In the genomic region with DNA sequence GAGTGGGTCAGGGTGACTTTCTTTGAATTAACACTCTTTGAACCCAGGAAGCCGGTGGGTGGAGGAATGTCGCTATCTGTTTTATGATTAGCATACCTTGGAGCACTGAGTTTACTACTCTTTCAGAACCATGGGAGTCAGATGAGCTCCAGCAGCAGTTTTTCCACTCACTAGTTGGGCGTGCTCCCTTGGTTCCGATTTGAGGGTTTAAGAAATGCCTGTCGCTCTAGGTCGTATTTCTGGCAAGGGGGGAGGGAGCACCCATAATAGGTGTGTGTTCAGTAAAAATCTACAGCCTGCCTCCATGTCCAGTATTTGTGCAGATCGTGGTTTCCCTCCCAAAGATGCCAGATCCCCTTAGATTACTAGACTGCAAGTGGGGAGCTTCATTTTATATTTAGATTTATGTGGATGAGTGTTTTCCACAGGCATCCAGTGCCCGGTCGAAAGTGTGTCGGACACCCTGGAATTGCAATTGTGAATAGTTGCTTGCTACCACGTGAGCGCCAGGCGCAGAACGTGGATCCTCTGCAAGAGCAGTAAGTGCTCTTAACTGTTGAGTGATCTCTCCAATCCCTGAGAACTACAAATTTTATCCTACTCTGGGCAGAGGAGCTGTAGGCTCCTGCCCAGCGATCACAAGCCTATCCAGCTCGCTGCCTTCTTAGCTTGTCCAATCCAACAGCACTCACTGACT, we compare ENCODE assay signal across 8 mouse cellular contexts. TPM values are rescaled to one million over a fixed set of nuclear protein-coding genes. Genes with fewer than 3 reads are reported as not detected.
A peak's percentile ranks its signal among the peaks of the same experiment; 100 is the strongest.
DNase-seq lines count a peak whose midpoint lies in the region; ATAC-seq and TF ChIP-seq lines count a peak whose summit lies in the region.

No protein-coding gene starts in this region.

- H3K27ac ChIP-seq in lung, embryonic 14.5 days (ENCODE audit: low read depth) = no peak overlapping the region; the same call in 1 of the 2 replicates
- H3K27ac ChIP-seq in embryonic facial prominence, embryonic 15.5 days (replicated peaks) = peak overlapping the region; percentile 55
- 0 out of 2 replicates have a peak overlapping the region, but pooled peaks have one; percentile 46 for H3K27ac ChIP-seq in kidney, embryonic 16.5 days (ENCODE audit: low read length)
- H3K27ac ChIP-seq in neural tube, embryonic 12.5 days = no peak overlapping the region

- no peaks in the 10 kb centered on the region for H3K27me3 ChIP-seq in lung, embryonic 14.5 days (ENCODE audit: insufficient read depth, low read length)
- H3K27me3 ChIP-seq in embryonic facial prominence, embryonic 15.5 days = no peaks in the 10 kb centered on the region
- H3K27me3 ChIP-seq in kidney, embryonic 16.5 days (ENCODE audit: insufficient read depth, low read length) = no peaks in the 10 kb centered on the region
- H3K27me3 ChIP-seq in neural tube, embryonic 12.5 days (replicated peaks) = peaks cover 4% of the 10 kb centered on the region; the same call in 1 of the 2 replicates

- peak overlapping the region; percentile 95 for H3K9ac ChIP-seq in lung, embryonic 14.5 days
- H3K9ac ChIP-seq in embryonic facial prominence, embryonic 15.5 days = peak overlapping the region; percentile 71; the same call in 1 of the 2 replicates
- H3K9ac ChIP-seq in kidney, embryonic 16.5 days (replicated peaks; ENCODE audit: low read length) = peak overlapping the region; percentile 88
- peak overlapping the region; percentile 90; the same call in 1 of the 2 replicates for H3K9ac ChIP-seq in neural tube, embryonic 12.5 days

- peaks cover 29% of the 10 kb centered on the region for H3K36me3 ChIP-seq in lung, embryonic 14.5 days (ENCODE audit: insufficient read depth)
- peaks cover 22% of the 10 kb centered on the region for H3K36me3 ChIP-seq in embryonic facial prominence, embryonic 15.5 days
- H3K36me3 ChIP-seq in kidney, embryonic 16.5 days (ENCODE audit: insufficient read depth, low read length) = peaks cover 22% of the 10 kb centered on the region
- H3K36me3 ChIP-seq in neural tube, embryonic 12.5 days = peaks cover 25% of the 10 kb centered on the region

- H3K4me3 ChIP-seq in lung, embryonic 14.5 days (ENCODE audit: low read depth, low read length) = peak overlapping the region; percentile 91
- peak overlapping the region; percentile 80 for H3K4me3 ChIP-seq in embryonic facial prominence, embryonic 15.5 days (replicated peaks)
- H3K4me3 ChIP-seq in kidney, embryonic 16.5 days (ENCODE audit: low read length) = peak overlapping the region; percentile 99
- peak overlapping the region; percentile 87 for H3K4me3 ChIP-seq in neural tube, embryonic 12.5 days

- 0 out of 2 replicates have a peak, but pooled peaks have one; percentile 5 for ATAC-seq in lung, embryonic 14.5 days (ENCODE audit: insufficient read depth)
- ATAC-seq in embryonic facial prominence, embryonic 15.5 days (ENCODE audit: insufficient number of reproducible peaks, low FRiP score, low TSS enrichment, low read depth) = no peak; the same call in 1 of the 2 replicates
- no peak for ATAC-seq in kidney, embryonic 16.5 days (ENCODE audit: low FRiP score, low TSS enrichment)
- ATAC-seq in neural tube, embryonic 12.5 days (ENCODE audit: low FRiP score, low read depth) = no peak

- no peak for DNase-seq in lung, embryonic 14.5 days
- no peak for DNase-seq in lung, postnatal 14 days
- no peak for DNase-seq in urinary bladder, adult 18-20 months (ENCODE audit: low spot score in 2 of 2)
- no peak for DNase-seq in spleen, adult 12 weeks (ENCODE audit: low spot score)
- DNase-seq in right cerebral cortex, postnatal 36 days (ENCODE audit: low spot score in 2 of 2) = no peak

- peak overlapping the region; percentile 85 for H3K4me2 ChIP-seq in lung, embryonic 14.5 days
- peak overlapping the region; percentile 65 for H3K4me2 ChIP-seq in embryonic facial prominence, embryonic 15.5 days (replicated peaks)
- H3K4me2 ChIP-seq in kidney, embryonic 16.5 days (replicated peaks; ENCODE audit: low read depth, low read length) = peak overlapping the region; percentile 70
- H3K4me2 ChIP-seq in neural tube, embryonic 12.5 days (replicated peaks) = peak overlapping the region; percentile 81

- 9% methylated on average over 16 of the region's 16 CpGs for WGBS in lung, embryonic 14.5 days
- 9% methylated on average over 16 of the region's 16 CpGs for WGBS in embryonic facial prominence, embryonic 15.5 days
- 5% methylated on average over 16 of the region's 16 CpGs for WGBS in kidney, embryonic 16.5 days
- 10% methylated on average over 16 of the region's 16 CpGs for WGBS in neural tube, embryonic 12.5 days

- H3K4me1 ChIP-seq in lung, embryonic 14.5 days (ENCODE audit: insufficient read depth) = 0 out of 2 replicates have a peak, but pooled peaks cover 3% of the 10 kb centered on the region
- H3K4me1 ChIP-seq in embryonic facial prominence, embryonic 15.5 days = peaks cover 13% of the 10 kb centered on the region
- H3K4me1 ChIP-seq in kidney, embryonic 16.5 days (ENCODE audit: insufficient read depth, low read length) = peaks cover 13% of the 10 kb centered on the region
- H3K4me1 ChIP-seq in neural tube, embryonic 12.5 days = peaks cover 12% of the 10 kb centered on the region

- no peak for TF ChIP-seq CTCF in lung, embryonic 14.5 days (IDR thresholded peaks at IDR 0.05; ENCODE audit: low read depth)

- no peaks in the 10 kb centered on the region for H3K9me3 ChIP-seq in lung, embryonic 14.5 days (ENCODE audit: low read depth, low read length)
- no peaks in the 10 kb centered on the region for H3K9me3 ChIP-seq in embryonic facial prominence, embryonic 15.5 days (replicated peaks)
- no peaks in the 10 kb centered on the region for H3K9me3 ChIP-seq in kidney, embryonic 16.5 days (ENCODE audit: low read length)
- no peaks in the 10 kb centered on the region for H3K9me3 ChIP-seq in neural tube, embryonic 12.5 days

RNA-seq across cellular contexts. Expression of gene Eif2b5, which starts 0.5 kb away (rescaled TPM):
- 111 and 112 TPM in 2 replicates for polyA plus RNA-seq in lung, embryonic 14.5 days (2014; fragmentation: Nextera tagmentation; extraction: Ambion mirVana)
- 92.9 and 95.2 TPM in 2 replicates for polyA plus RNA-seq in embryonic facial prominence, embryonic 15.5 days (2015; fragmentation: Nextera tagmentation; extraction: Ambion mirVana)
- polyA plus RNA-seq in kidney, embryonic 16.5 days (2015; fragmentation: Nextera tagmentation; extraction: Ambion mirVana) = 119 and 121 TPM in 2 replicates
- polyA plus RNA-seq in neural tube, embryonic 12.5 days (2016; fragmentation: Nextera tagmentation; extraction: Ambion mirVana) = 121 and 125 TPM in 2 replicates

RNA-seq across cellular contexts. Expression of gene Dvl3, which starts 18.7 kb away (rescaled TPM):
- polyA plus RNA-seq in lung, embryonic 14.5 days (2014; fragmentation: Nextera tagmentation; extraction: Ambion mirVana) = 24.6 and 25.2 TPM in 2 replicates
- polyA plus RNA-seq in embryonic facial prominence, embryonic 15.5 days (2015; fragmentation: Nextera tagmentation; extraction: Ambion mirVana) = 26.0 and 31.0 TPM in 2 replicates
- 20.6 and 31.7 TPM in 2 replicates for polyA plus RNA-seq in kidney, embryonic 16.5 days (2015; fragmentation: Nextera tagmentation; extraction: Ambion mirVana)
- polyA plus RNA-seq in neural tube, embryonic 12.5 days (2016; fragmentation: Nextera tagmentation; extraction: Ambion mirVana) = 48.2 and 54.9 TPM in 2 replicates

RNA-seq across cellular contexts. Expression of gene Ap2m1, which starts 37.1 kb away (rescaled TPM):
- 641 and 646 TPM in 2 replicates for polyA plus RNA-seq in lung, embryonic 14.5 days (2014; fragmentation: Nextera tagmentation; extraction: Ambion mirVana)
- polyA plus RNA-seq in embryonic facial prominence, embryonic 15.5 days (2015; fragmentation: Nextera tagmentation; extraction: Ambion mirVana) = 562 and 584 TPM in 2 replicates
- polyA plus RNA-seq in kidney, embryonic 16.5 days (2015; fragmentation: Nextera tagmentation; extraction: Ambion mirVana) = 691 and 699 TPM in 2 replicates
- 922 and 966 TPM in 2 replicates for polyA plus RNA-seq in neural tube, embryonic 12.5 days (2016; fragmentation: Nextera tagmentation; extraction: Ambion mirVana)

RNA-seq across cellular contexts. Expression of gene Abcf3, which starts 50.2 kb away (rescaled TPM):
- 51.1 and 53.9 TPM in 2 replicates for polyA plus RNA-seq in lung, embryonic 14.5 days (2014; fragmentation: Nextera tagmentation; extraction: Ambion mirVana)
- 65.0 and 70.2 TPM in 2 replicates for polyA plus RNA-seq in embryonic facial prominence, embryonic 15.5 days (2015; fragmentation: Nextera tagmentation; extraction: Ambion mirVana)
- polyA plus RNA-seq in kidney, embryonic 16.5 days (2015; fragmentation: Nextera tagmentation; extraction: Ambion mirVana) = 64.8 and 75.2 TPM in 2 replicates
- polyA plus RNA-seq in neural tube, embryonic 12.5 days (2016; fragmentation: Nextera tagmentation; extraction: Ambion mirVana) = 70.9 and 81.2 TPM in 2 replicates

Comparison
In these comparisons a context has a peak if more than half of its experiments do, and no peak if none do; other contexts are left out.
1. H3K27ac ChIP-seq: peak in embryonic facial prominence, embryonic 15.5 days (single experiment) and kidney, embryonic 16.5 days (single experiment); none in lung, embryonic 14.5 days (single experiment) and neural tube, embryonic 12.5 days (single experiment).
2. Peak in every context shown above with its lines, with median percentiles within 50 percentile points of each other: H3K4me2 ChIP-seq, H3K4me3 ChIP-seq and H3K9ac ChIP-seq.